Mouse (Mus musculus) heart, embryonic 14.5 days (tissue): ENCODE measurements around the gene Nlrp1b. TPM values are rescaled to one million over a fixed set of nuclear protein-coding genes. Genes with fewer than 3 reads are reported as not detected.

Experiments used
- polyA plus RNA-seq: library from polyadenylated mRNA; unstranded; fragments of >200 nt; fragmentation: Nextera tagmentation; extraction: Ambion mirVana; gene quantifications from 2 replicates; pipeline ENCODE4 v1.2.1, GENCODE M21; 2014

The Nlrp1b gene
- polyA plus RNA-seq, 1 experiment from 2014 or later, result not detected

Other genes with a start within 250 kb of the Nlrp1b start
- 244 and 246 TPM in 2 replicates for gene C1qbp, start 247.7 kb downstream of the Nlrp1b start, polyA plus RNA-seq
- gene Dhx33, start 226.3 kb downstream of the Nlrp1b start, polyA plus RNA-seq, result 13.3 and 13.6 TPM in 2 replicates
- gene Mis12, start 211.1 kb downstream of the Nlrp1b start, polyA plus RNA-seq, result 17.2 and 18.2 TPM in 2 replicates
- 26.7 and 33.0 TPM in 2 replicates for gene Derl2, start 210.9 kb downstream of the Nlrp1b start, polyA plus RNA-seq
- 6.6 and 16.4 TPM in 2 replicates for gene 6330403K07Rik, start 197.2 kb downstream of the Nlrp1b start, polyA plus RNA-seq
- gene Nlrp1a, start 86.0 kb downstream of the Nlrp1b start, polyA plus RNA-seq, result 0.08 TPM in 1 of 2 replicates, not detected in the other